Mouse (Mus musculus): ENCODE data around the gene Ift88. TPM values are rescaled to one million over a fixed set of nuclear protein-coding genes. Genes with fewer than 3 reads are reported as not detected.

The Ift88 gene
- polyA plus RNA-seq, 1 experiment from 2014 or later, result 17.9 TPM

DNA sequence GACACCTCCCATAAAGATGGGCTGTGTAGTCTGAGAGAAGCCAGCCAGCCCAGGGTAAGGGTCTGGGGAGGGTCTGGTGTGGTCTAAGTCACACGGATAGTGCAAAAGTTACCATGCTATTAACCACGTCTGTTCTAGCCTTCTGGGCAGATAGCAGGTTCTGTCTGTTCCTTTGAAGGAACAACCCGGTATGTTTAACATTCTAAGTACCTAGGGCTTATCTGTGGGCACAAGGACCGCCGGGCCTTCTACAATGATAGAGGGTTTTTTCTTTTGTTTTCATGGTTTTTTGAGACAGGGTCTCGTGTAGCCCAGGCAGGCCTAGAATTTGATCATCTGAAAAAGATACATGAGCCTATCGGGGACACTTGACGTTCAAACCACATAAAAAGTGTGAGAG lies 122.3 kb downstream of the Ift88 start:
- Histone ChIP-seq H3K9ac (no peak overlapping the region), H3K36me3 (replicated peaks; ENCODE audit: control insufficient read depth, insufficient read depth) (0 out of 2 replicates have a peak, but pooled peaks cover 22% of the 10 kb centered on the region), H3K4me2 (replicated peaks) (no peak overlapping the region)

DNA sequence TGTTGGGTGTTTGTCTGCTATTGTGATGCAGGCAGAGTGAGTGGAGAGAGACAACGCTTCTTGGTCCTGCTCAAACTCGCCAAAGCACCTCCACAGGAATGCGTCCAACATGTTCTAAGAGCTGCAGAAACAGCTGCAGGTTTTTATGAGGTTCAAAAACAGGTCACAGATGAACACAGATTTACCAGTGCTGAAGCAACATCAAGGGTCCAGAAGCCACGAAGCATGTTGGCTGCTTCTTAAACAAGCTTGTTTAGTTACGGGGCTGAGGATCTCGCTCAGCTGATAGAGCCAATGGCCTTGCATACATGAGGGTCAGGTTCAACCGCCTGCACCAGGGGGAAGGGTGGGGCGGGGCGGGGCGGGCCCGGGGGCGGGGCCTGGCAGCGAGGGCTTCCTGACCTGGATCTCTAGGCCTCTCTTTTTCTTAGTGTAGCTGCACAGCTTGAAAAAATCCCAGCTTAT lies 122.7 kb downstream of the Ift88 start:
- DNase-seq (ENCODE audit: low spot score), result no peak
- WGBS, result 33% methylated on average over 13 of the region's 13 CpGs
- H3K27ac ChIP-seq, result no peak overlapping the region
- ATAC-seq (ENCODE audit: low FRiP score), result no peak
- H3K36me3 ChIP-seq (replicated peaks; ENCODE audit: control insufficient read depth, insufficient read depth), result 0 out of 2 replicates have a peak, but pooled peaks cover 22% of the 10 kb centered on the region
- H3K4me1 ChIP-seq (replicated peaks; ENCODE audit: control insufficient read depth, insufficient read depth, low read length), result no peaks in the 10 kb centered on the region
- no peak overlapping the region for H3K4me2 ChIP-seq (replicated peaks)
- H3K9me3 ChIP-seq (ENCODE audit: control insufficient read depth, low read length), result peaks cover 9% of the 10 kb centered on the region; the same call in 1 of the 2 replicates
- H3K4me3 ChIP-seq (replicated peaks; ENCODE audit: low read length), result no peak overlapping the region
- H3K9ac ChIP-seq, result no peak overlapping the region
- H3K27me3 ChIP-seq (ENCODE audit: control insufficient read depth, insufficient read depth, low read length), result no peaks in the 10 kb centered on the region

More for the DNA sequence above, 122.3 kb downstream of the Ift88 start:
- no peaks in the 10 kb centered on the region for H3K27me3 ChIP-seq (ENCODE audit: control insufficient read depth, insufficient read depth, low read length)
- 89% methylated on average over 8 of the region's 8 CpGs for WGBS
- peaks cover 9% of the 10 kb centered on the region; the same call in 1 of the 2 replicates for H3K9me3 ChIP-seq (ENCODE audit: control insufficient read depth, low read length)
- H3K4me1 ChIP-seq (replicated peaks; ENCODE audit: control insufficient read depth, insufficient read depth, low read length), result no peaks in the 10 kb centered on the region
- DNase-seq (ENCODE audit: low spot score), result no peak
- ATAC-seq (ENCODE audit: low FRiP score), result no peak
- no peak overlapping the region for H3K4me3 ChIP-seq (replicated peaks; ENCODE audit: low read length)
- no peak overlapping the region for H3K27ac ChIP-seq

DNA sequence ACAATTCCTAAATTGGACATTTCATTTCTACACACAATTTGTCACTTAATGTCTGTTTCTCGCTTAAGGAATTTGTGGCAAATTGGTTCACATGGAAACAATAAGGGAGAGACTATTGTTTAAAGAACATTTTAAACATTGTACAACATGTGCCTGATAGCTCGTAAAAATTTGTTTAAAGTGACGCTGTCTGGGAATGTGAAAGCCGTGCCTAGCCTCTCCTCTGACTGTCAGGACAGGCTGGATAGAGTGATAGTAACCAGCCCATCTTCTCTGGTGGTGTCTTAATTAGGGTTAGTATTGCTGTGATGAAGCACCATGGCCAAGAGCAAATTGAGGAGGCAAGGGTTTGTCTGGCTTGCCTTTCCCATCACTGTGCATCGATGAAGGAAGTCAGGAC lies 123.2 kb downstream of the Ift88 start:
- 89% methylated on average over 5 of the region's 5 CpGs for WGBS
- DNase-seq (ENCODE audit: low spot score), result no peak

DNA sequence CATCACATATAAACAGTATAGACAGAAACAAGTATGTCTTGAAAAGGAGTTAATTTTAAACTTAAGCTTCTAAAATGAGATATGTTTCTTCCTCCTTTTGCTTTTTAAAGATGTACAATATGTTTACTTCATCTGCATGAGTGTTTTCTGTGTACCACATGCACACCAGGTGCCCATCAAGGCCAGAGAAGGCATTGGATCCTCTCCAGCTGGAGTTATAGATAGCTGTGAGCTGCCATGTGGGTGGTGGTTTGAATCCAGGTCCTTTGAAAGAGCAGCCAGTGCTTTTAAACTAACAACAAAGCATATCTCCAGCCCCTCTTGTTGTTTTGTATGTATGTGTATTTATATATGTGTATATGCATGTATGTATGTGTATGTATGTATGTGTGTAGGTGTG lies 129.1 kb downstream of the Ift88 start:
- no peaks in the 10 kb centered on the region for H3K9me3 ChIP-seq (ENCODE audit: control insufficient read depth, low read length)
- ATAC-seq (ENCODE audit: low FRiP score), result no peak
- DNase-seq (ENCODE audit: low spot score), result no peak

More for the DNA sequence above, 123.2 kb downstream of the Ift88 start:
- Histone ChIP-seq H3K27me3 (ENCODE audit: control insufficient read depth, insufficient read depth, low read length) (no peaks in the 10 kb centered on the region), H3K4me1 (replicated peaks; ENCODE audit: control insufficient read depth, insufficient read depth, low read length) (no peaks in the 10 kb centered on the region), H3K27ac (no peak overlapping the region), H3K4me3 (replicated peaks; ENCODE audit: low read length) (no peak overlapping the region), H3K4me2 (replicated peaks) (no peak overlapping the region), H3K9ac (no peak overlapping the region), H3K36me3 (replicated peaks; ENCODE audit: control insufficient read depth, insufficient read depth) (0 out of 2 replicates have a peak, but pooled peaks cover 22% of the 10 kb centered on the region), H3K9me3 (ENCODE audit: control insufficient read depth, low read length) (peaks cover 6% of the 10 kb centered on the region; the same call in 1 of the 2 replicates)
- no peak for ATAC-seq (ENCODE audit: low FRiP score)

DNA sequence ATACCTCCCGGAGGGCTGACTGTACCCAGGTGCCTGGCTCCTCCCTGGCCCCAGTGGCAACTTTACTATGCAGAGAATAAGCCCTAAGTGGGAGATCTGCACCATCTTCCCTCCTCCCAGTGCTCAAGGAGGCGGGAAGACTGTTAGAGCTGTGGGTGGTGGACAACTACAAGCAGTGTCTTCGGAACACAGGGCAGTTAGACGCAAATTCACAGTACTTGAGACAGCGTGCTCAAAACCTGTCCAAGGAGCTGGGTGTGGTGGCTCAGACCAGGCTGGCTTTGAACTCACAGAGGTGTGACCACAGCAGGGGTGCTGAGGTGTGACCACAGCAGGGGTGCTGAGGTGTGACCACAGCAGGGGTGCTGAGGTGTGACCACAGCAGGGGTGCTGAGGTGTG lies 130.6 kb downstream of the Ift88 start:
- no peaks in the 10 kb centered on the region for H3K27me3 ChIP-seq (ENCODE audit: control insufficient read depth, insufficient read depth, low read length)
- no peaks in the 10 kb centered on the region for H3K9me3 ChIP-seq (ENCODE audit: control insufficient read depth, low read length)
- no peak overlapping the region for H3K27ac ChIP-seq
- 0 out of 2 replicates have a peak, but pooled peaks cover 12% of the 10 kb centered on the region for H3K36me3 ChIP-seq (replicated peaks; ENCODE audit: control insufficient read depth, insufficient read depth)
- WGBS, result 93% methylated on average over 5 of the region's 5 CpGs
- H3K4me1 ChIP-seq (replicated peaks; ENCODE audit: control insufficient read depth, insufficient read depth, low read length), result no peaks in the 10 kb centered on the region
- DNase-seq (ENCODE audit: low spot score) (no peak), ATAC-seq (ENCODE audit: low FRiP score) (no peak)
- no peak overlapping the region for H3K4me3 ChIP-seq (replicated peaks; ENCODE audit: low read length)
- H3K4me2 ChIP-seq (replicated peaks), result no peak overlapping the region
- H3K9ac ChIP-seq, result no peak overlapping the region

More for the DNA sequence above, 129.1 kb downstream of the Ift88 start:
- H3K4me1 ChIP-seq (replicated peaks; ENCODE audit: control insufficient read depth, insufficient read depth, low read length), result no peaks in the 10 kb centered on the region
- 0 out of 2 replicates have a peak, but pooled peaks cover 12% of the 10 kb centered on the region for H3K36me3 ChIP-seq (replicated peaks; ENCODE audit: control insufficient read depth, insufficient read depth)
- no peak overlapping the region for H3K27ac ChIP-seq
- no peak overlapping the region for H3K4me3 ChIP-seq (replicated peaks; ENCODE audit: low read length)
- H3K4me2 ChIP-seq (replicated peaks), result no peak overlapping the region
- no peaks in the 10 kb centered on the region for H3K27me3 ChIP-seq (ENCODE audit: control insufficient read depth, insufficient read depth, low read length)
- no peak overlapping the region for H3K9ac ChIP-seq

DNA sequence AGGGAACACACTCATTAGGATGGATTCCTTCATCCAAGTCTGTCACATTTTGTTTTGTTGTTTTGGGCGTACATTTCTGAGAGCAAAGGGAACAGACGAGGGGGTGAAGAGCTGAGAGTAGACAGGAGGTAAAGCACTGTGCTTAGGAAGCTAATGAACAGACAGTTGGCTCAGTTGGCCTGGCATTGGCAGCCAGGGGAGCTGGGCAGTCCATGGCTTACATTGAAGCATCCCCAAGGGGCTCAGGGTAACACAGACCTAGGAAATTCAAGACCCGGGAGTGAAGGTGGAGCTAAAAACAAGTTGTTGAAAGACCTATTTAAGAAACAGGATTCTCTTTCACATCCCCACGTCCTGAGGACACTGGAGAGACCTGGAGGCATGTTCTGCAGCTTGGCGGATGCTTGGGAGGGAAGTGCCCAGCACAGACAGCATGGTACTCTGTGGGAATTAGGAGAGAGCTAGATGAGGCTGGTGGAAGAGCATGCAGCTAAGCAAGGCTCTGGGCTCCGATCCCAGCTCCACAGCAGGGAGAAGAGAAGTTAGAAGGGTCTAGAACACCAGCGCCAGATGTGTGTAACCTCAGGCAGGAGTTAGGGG lies 131.7 kb downstream of the Ift88 start:
- WGBS, result 90% methylated on average over 7 of the region's 7 CpGs
- no peak for DNase-seq (ENCODE audit: low spot score)
- no peaks in the 10 kb centered on the region for H3K4me1 ChIP-seq (replicated peaks; ENCODE audit: control insufficient read depth, insufficient read depth, low read length)
- no peak overlapping the region for H3K4me2 ChIP-seq (replicated peaks)
- 0 out of 2 replicates have a peak, but pooled peaks cover 5% of the 10 kb centered on the region for H3K36me3 ChIP-seq (replicated peaks; ENCODE audit: control insufficient read depth, insufficient read depth)
- H3K9me3 ChIP-seq (ENCODE audit: control insufficient read depth, low read length), result no peaks in the 10 kb centered on the region
- no peaks in the 10 kb centered on the region for H3K27me3 ChIP-seq (ENCODE audit: control insufficient read depth, insufficient read depth, low read length)
- no peak for ATAC-seq (ENCODE audit: low FRiP score)
- H3K4me3 ChIP-seq (replicated peaks; ENCODE audit: low read length), result no peak overlapping the region
- H3K27ac ChIP-seq, result no peak overlapping the region
- H3K9ac ChIP-seq, result no peak overlapping the region

DNA sequence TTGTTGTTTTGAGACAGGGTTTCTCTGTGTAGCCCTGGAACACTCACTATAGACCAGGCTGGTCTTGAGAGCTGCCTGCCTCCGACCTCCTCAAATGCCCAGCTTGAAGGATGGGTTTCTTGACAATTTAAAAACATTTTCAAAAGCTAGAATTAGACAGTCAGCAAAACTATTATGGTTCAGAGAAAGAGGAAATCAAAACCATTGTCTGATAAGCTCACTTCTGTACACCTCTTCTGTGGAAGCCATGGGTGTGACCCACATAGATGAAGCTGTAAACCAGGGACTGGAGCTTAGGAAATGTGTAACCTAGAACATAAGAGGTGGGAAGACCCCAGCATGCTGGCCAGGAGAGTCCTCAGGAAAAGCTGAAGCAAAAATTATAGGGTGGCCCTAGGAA lies 133.1 kb downstream of the Ift88 start:
- Histone ChIP-seq H3K4me3 (replicated peaks; ENCODE audit: low read length) (no peak overlapping the region), H3K9me3 (ENCODE audit: control insufficient read depth, low read length) (no peaks in the 10 kb centered on the region), H3K27ac (no peak overlapping the region), H3K9ac (no peak overlapping the region), H3K4me2 (replicated peaks) (no peak overlapping the region), H3K27me3 (ENCODE audit: control insufficient read depth, insufficient read depth, low read length) (no peaks in the 10 kb centered on the region), H3K36me3 (replicated peaks; ENCODE audit: control insufficient read depth, insufficient read depth) (0 out of 2 replicates have a peak, but pooled peaks cover 5% of the 10 kb centered on the region), H3K4me1 (replicated peaks; ENCODE audit: control insufficient read depth, insufficient read depth, low read length) (no peaks in the 10 kb centered on the region)
- DNase-seq (ENCODE audit: low spot score) (no peak), ATAC-seq (ENCODE audit: low FRiP score) (no peak)
- WGBS, result 88% methylated on average over 1 of the region's 1 CpGs

DNA sequence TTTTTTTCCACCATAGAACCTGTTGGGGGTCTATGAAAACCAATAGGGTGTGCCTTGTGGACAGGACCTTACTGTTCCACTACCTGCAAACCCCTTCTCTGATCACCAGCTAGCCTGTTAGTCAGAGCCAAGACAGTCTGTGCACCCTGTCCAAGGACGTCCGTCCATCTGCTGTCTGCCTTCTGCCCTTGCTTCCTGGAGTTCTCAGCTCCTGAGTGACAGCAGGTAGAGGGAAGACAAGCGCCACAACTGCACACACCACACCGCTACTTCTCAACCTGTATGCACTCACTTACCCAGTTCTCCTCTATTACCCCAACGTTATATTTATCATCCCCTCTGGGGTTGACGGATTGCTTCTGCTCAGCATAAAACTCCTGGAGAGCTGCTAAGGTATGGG lies 141.8 kb downstream of the Ift88 start:
- ATAC-seq (ENCODE audit: low FRiP score) (no peak), DNase-seq (ENCODE audit: low spot score) (no peak)
- no peak overlapping the region for H3K9ac ChIP-seq
- no peak overlapping the region for H3K27ac ChIP-seq
- no peaks in the 10 kb centered on the region for H3K27me3 ChIP-seq (ENCODE audit: control insufficient read depth, insufficient read depth, low read length)
- H3K4me2 ChIP-seq (replicated peaks), result no peak overlapping the region
- 90% methylated on average over 6 of the region's 6 CpGs for WGBS
- H3K4me1 ChIP-seq (replicated peaks; ENCODE audit: control insufficient read depth, insufficient read depth, low read length), result peaks cover 2% of the 10 kb centered on the region; the same call in 1 of the 2 replicates
- no peaks in the 10 kb centered on the region for H3K9me3 ChIP-seq (ENCODE audit: control insufficient read depth, low read length)
- H3K36me3 ChIP-seq (replicated peaks; ENCODE audit: control insufficient read depth, insufficient read depth), result no peaks in the 10 kb centered on the region
- no peak overlapping the region for H3K4me3 ChIP-seq (replicated peaks; ENCODE audit: low read length)

Data from hindbrain, embryonic 14.5 days (tissue).